Mouse (Mus musculus) spleen, postnatal 4 days (tissue): ENCODE data around the gene Disp2.
A peak's percentile ranks its signal among the peaks of the same experiment; 100 is the strongest.

Experiments used
- DNase-seq, 2 experiments: peaks; one replicate each; pipeline ENCODE4 v3.0.0; 2022; ENCODE audit warnings: low spot score in 2 of 2

The Disp2 gene

GRCm38 (mm10) chr2:118786525-118786924 is 7.0 kb downstream of the Disp2 start:
- no peak for DNase-seq

- DNase-seq = no peak
Measured at GRCm38 (mm10) chr2:118789501-118789900, 10.0 kb downstream of the Disp2 start.

- DNase-seq = no peak
Measured at GRCm38 (mm10) chr2:118790221-118790550, 10.7 kb downstream of the Disp2 start.

- peak; percentile 57 to 80 for DNase-seq
Measured at GRCm38 (mm10) chr2:118790551-118791525, 11.3 kb downstream of the Disp2 start.

GRCm38 (mm10) chr2:118791591-118792258 is 12.2 kb downstream of the Disp2 start:
- no peak for DNase-seq

- no peak for DNase-seq
Measured at GRCm38 (mm10) chr2:118792259-118792613, 12.7 kb downstream of the Disp2 start.

- DNase-seq = no peak
Measured at GRCm38 (mm10) chr2:118793636-118794035, 14.1 kb downstream of the Disp2 start.

GRCm38 (mm10) chr2:118802542-118803118 is 23.1 kb downstream of the Disp2 start:
- DNase-seq = no peak

- no peak for DNase-seq
Measured at GRCm38 (mm10) chr2:118804474-118804873, 25.0 kb downstream of the Disp2 start.

- DNase-seq = no peak
Measured at GRCm38 (mm10) chr2:118805137-118805536, 25.6 kb downstream of the Disp2 start.

- DNase-seq = no peak
Measured at GRCm38 (mm10) chr2:118805756-118806155, 26.2 kb downstream of the Disp2 start.

- DNase-seq = no peak
Measured at GRCm38 (mm10) chr2:118806860-118807259, 27.3 kb downstream of the Disp2 start.

- no peak for DNase-seq
Measured at GRCm38 (mm10) chr2:118810861-118811260, 31.3 kb downstream of the Disp2 start.

GRCm38 (mm10) chr2:118812724-118813123 is 33.2 kb downstream of the Disp2 start:
- no peak for DNase-seq

GRCm38 (mm10) chr2:118813981-118814836 is 34.7 kb downstream of the Disp2 start, which contains the start of gene Knstrn:
TSS of gene Knstrn (plus strand) at chr2:118814003.
- peak; percentile 92 to 96 for DNase-seq

- no peak for DNase-seq
Measured at GRCm38 (mm10) chr2:118822800-118823199, 43.3 kb downstream of the Disp2 start.

GRCm38 (mm10) chr2:118824396-118824795 is 44.9 kb downstream of the Disp2 start:
- no peak for DNase-seq

GRCm38 (mm10) chr2:118829096-118829495 is 49.6 kb downstream of the Disp2 start:
- no peak for DNase-seq

- DNase-seq = no peak
Measured at GRCm38 (mm10) chr2:118834061-118834460, 54.5 kb downstream of the Disp2 start.

- DNase-seq = no peak
Measured at GRCm38 (mm10) chr2:118835115-118835514, 55.6 kb downstream of the Disp2 start.

GRCm38 (mm10) chr2:118838330-118838729 is 58.8 kb downstream of the Disp2 start:
- no peak for DNase-seq

GRCm38 (mm10) chr2:118841186-118841585 is 61.7 kb downstream of the Disp2 start:
- no peak for DNase-seq
